Comparison of ENCODE assay signal across 9 mouse cellular contexts in the genomic region with DNA sequence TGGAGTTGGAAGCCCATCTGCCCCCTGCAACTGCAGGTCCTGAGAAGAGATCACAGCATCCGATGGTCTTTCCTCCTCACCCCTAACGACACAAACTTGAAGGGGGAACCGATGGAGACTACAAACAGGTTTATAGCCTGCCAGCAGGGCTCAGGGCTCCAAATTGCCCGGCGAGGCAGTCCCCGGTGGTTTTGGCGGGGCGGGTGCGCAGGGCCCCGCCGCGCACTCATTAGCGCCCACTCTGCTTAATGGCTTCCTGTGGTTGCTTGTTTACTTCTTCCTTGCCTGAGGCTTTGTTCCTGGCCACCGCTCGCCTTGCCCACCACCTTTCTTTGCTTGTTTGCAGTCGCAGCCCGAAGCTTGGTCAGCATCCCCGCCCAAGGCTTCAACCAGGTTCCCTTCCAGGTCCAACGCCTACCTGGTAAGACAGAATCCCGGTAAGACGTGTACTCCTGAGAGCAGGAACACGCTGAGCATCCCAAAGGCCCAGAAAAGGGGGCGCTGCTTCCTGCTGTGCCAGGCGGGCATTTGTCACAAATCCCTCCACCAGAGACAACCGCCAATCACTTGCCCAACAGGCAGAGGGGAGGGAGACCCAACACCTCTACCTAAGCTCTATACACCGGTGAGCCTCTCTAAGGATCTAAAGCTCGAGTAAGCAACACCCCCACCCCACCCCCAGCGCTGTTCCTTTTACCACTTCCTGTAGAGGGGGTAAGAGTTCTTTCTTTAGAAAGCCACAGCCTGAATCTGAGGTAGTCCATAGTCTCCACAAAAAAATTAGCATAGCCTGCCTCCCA. TPM values are rescaled to one million over a fixed set of nuclear protein-coding genes. Genes with fewer than 3 reads are reported as not detected.
A peak's percentile ranks its signal among the peaks of the same experiment; 100 is the strongest.
DNase-seq lines count a peak whose midpoint lies in the region; ATAC-seq and TF ChIP-seq lines count a peak whose summit lies in the region.
"Had no signal": no experiment of that assay in that cellular context is flagged by ENCODE, and none has a peak within 500 bp of the region (broad histone marks: within the 10 kb centered on the region; RNA-seq: fewer than 3 reads in every experiment).

No protein-coding gene starts in this region.

- no peak for ATAC-seq in lung, embryonic 15.5 days (ENCODE audit: borderline replicate concordance, extremely low read depth, low FRiP score, low TSS enrichment)
- no peak for ATAC-seq in lung, postnatal 0 days
- ATAC-seq in embryonic facial prominence, embryonic 13.5 days (ENCODE audit: insufficient number of reproducible peaks, insufficient read depth, low FRiP score, low TSS enrichment, low read depth), result no peak
- no peak for ATAC-seq in limb, embryonic 11.5 days (ENCODE audit: insufficient number of reproducible peaks, low FRiP score, low TSS enrichment, low read depth)

- H3K36me3 ChIP-seq in lung, embryonic 15.5 days, result no peaks in the 10 kb centered on the region
- no peaks in the 10 kb centered on the region for H3K36me3 ChIP-seq in lung, postnatal 0 days (ENCODE audit: insufficient read depth, low read length)
- no peaks in the 10 kb centered on the region for H3K36me3 ChIP-seq in embryonic facial prominence, embryonic 13.5 days
- H3K36me3 ChIP-seq in limb, embryonic 11.5 days (ENCODE audit: control insufficient read depth, insufficient read depth, low read length), result no peaks in the 10 kb centered on the region

- H3K4me1 ChIP-seq in lung, embryonic 15.5 days, result no peaks in the 10 kb centered on the region
- no peaks in the 10 kb centered on the region for H3K4me1 ChIP-seq in lung, postnatal 0 days (ENCODE audit: insufficient read depth, low read depth, low read length)
- H3K4me1 ChIP-seq in embryonic facial prominence, embryonic 13.5 days, result peaks cover 12% of the 10 kb centered on the region
- H3K4me1 ChIP-seq in limb, embryonic 11.5 days (ENCODE audit: control insufficient read depth, insufficient read depth, low read length), result peaks cover 9% of the 10 kb centered on the region

- TF ChIP-seq CTCF in lung, postnatal 0 days (IDR thresholded peaks at IDR 0.05), result no peak
- no peak for TF ChIP-seq CTCF in gastrocnemius, adult 2 months (IDR thresholded peaks at IDR 0.05)

- intact Hi-C loops in gastrocnemius, adult 2 months (cut with DNase I), result no loop called here

- 2% methylated on average over 28 of the region's 28 CpGs for WGBS in lung, embryonic 15.5 days
- 5% methylated on average over 28 of the region's 28 CpGs for WGBS in lung, postnatal 0 days
- WGBS in embryonic facial prominence, embryonic 13.5 days, result 1% methylated on average over 28 of the region's 28 CpGs
- under 1% methylated on average over 28 of the region's 28 CpGs for WGBS in limb, embryonic 11.5 days

- H3K9me3 ChIP-seq in lung, embryonic 15.5 days, result no peaks in the 10 kb centered on the region
- H3K9me3 ChIP-seq in lung, postnatal 0 days (ENCODE audit: low read length), result no peaks in the 10 kb centered on the region
- H3K9me3 ChIP-seq in embryonic facial prominence, embryonic 13.5 days, result no peaks in the 10 kb centered on the region
- no peaks in the 10 kb centered on the region for H3K9me3 ChIP-seq in limb, embryonic 11.5 days (ENCODE audit: control insufficient read depth, low read length)

- peaks cover 47% of the 10 kb centered on the region for H3K27me3 ChIP-seq in lung, embryonic 15.5 days
- H3K27me3 ChIP-seq in lung, postnatal 0 days (replicated peaks; ENCODE audit: insufficient read depth, low read length), result peaks cover 8% of the 10 kb centered on the region
- peaks cover 50% of the 10 kb centered on the region for H3K27me3 ChIP-seq in embryonic facial prominence, embryonic 13.5 days
- H3K27me3 ChIP-seq in limb, embryonic 11.5 days (ENCODE audit: control insufficient read depth, insufficient read depth, low read length), result peaks cover 13% of the 10 kb centered on the region

- no peak for TF ChIP-seq EP300 in lung, postnatal 0 days (IDR thresholded peaks at IDR 0.05)

- H3K9ac ChIP-seq in lung, embryonic 15.5 days, result no peak overlapping the region
- no peak overlapping the region for H3K9ac ChIP-seq in lung, postnatal 0 days (replicated peaks; ENCODE audit: low read depth)
- H3K9ac ChIP-seq in embryonic facial prominence, embryonic 13.5 days, result 0 out of 2 replicates have a peak overlapping the region, but pooled peaks have one; percentile 4
- H3K9ac ChIP-seq in limb, embryonic 11.5 days (ENCODE audit: low read length), result peak overlapping the region; percentile 38

- H3K4me2 ChIP-seq in lung, embryonic 15.5 days, result peak overlapping the region; percentile 14
- H3K4me2 ChIP-seq in lung, postnatal 0 days (replicated peaks; ENCODE audit: low read depth, low read length), result no peak overlapping the region
- H3K4me2 ChIP-seq in embryonic facial prominence, embryonic 13.5 days, result peak overlapping the region; percentile 43
- H3K4me2 ChIP-seq in limb, embryonic 11.5 days (ENCODE audit: low read depth, severe bottlenecking), result peak overlapping the region; percentile 60

- no peak for DNase-seq in lung, postnatal 0 days (ENCODE audit: low spot score)
- DNase-seq in limb, embryonic 11.5 days (ENCODE audit: low spot score), result peak; percentile 74
- peak; percentile 74 for DNase-seq in thymus, postnatal 0 days (ENCODE audit: low spot score)
- DNase-seq in gastrocnemius, adult 2 months, result no peak
- no peak for DNase-seq in gastrocnemius, postnatal 10 days
- DNase-seq in embryo, embryonic 10.5 days (ENCODE audit: low spot score), result no peak

- H3K27ac ChIP-seq in lung, embryonic 15.5 days, result no peak overlapping the region
- H3K27ac ChIP-seq in lung, postnatal 0 days (ENCODE audit: low read length), result no peak overlapping the region
- H3K27ac ChIP-seq in embryonic facial prominence, embryonic 13.5 days, result no peak overlapping the region
- peak overlapping the region; percentile 56; the same call in 1 of the 2 replicates for H3K27ac ChIP-seq in limb, embryonic 11.5 days (replicated peaks; ENCODE audit: low read depth, low read length)
- no peak overlapping the region for H3K27ac ChIP-seq in gastrocnemius, adult 2 months

- H3K4me3 ChIP-seq in lung, embryonic 15.5 days, result no peak overlapping the region
- H3K4me3 ChIP-seq in lung, postnatal 0 days (ENCODE audit: low read depth, low read length), result no peak overlapping the region; the same call in 1 of the 2 replicates
- H3K4me3 ChIP-seq in embryonic facial prominence, embryonic 13.5 days, result peak overlapping the region; percentile 17
- H3K4me3 ChIP-seq in limb, embryonic 11.5 days (ENCODE audit: low read depth, low read length), result peak overlapping the region; percentile 27
- no peak overlapping the region for H3K4me3 ChIP-seq in gastrocnemius, adult 2 months

RNA-seq across cellular contexts. Expression of gene T2, which starts 33.4 kb away (rescaled TPM):
- polyA plus RNA-seq in lung, embryonic 15.5 days (2015; fragmentation: Nextera tagmentation; extraction: Ambion mirVana), result 0.26 and 0.68 TPM in 2 replicates
- 0.93 and 1.3 TPM in 2 replicates for polyA plus RNA-seq in lung, postnatal 0 days (2015; fragmentation: Nextera tagmentation; extraction: Ambion mirVana)
- 0.81 and 1.4 TPM in 2 replicates for polyA plus RNA-seq in embryonic facial prominence, embryonic 13.5 days (2015; fragmentation: Nextera tagmentation; extraction: Ambion mirVana)
- 1.2 and 2.1 TPM in 2 replicates for polyA plus RNA-seq in limb, embryonic 11.5 days (2014; fragmentation: Nextera tagmentation; extraction: Ambion mirVana)
- 0.19 and 0.27 TPM in 2 replicates for polyA plus RNA-seq in thymus, postnatal 0 days (2015; fragmentation: Nextera tagmentation; extraction: Ambion mirVana)
- total RNA-seq in gastrocnemius, adult 2 months (2021), result not detected
- not detected for total RNA-seq in gastrocnemius, postnatal 10 days (2021)
- total RNA-seq: adrenal gland, postnatal 36 days had no signal

RNA-seq across cellular contexts. Expression of gene T, which starts 45.0 kb away (rescaled TPM):
- polyA plus RNA-seq in lung, embryonic 15.5 days (2015; fragmentation: Nextera tagmentation; extraction: Ambion mirVana), result 0.21 and 0.24 TPM in 2 replicates
- not detected in 2 replicates for polyA plus RNA-seq in lung, postnatal 0 days (2015; fragmentation: Nextera tagmentation; extraction: Ambion mirVana)
- polyA plus RNA-seq in embryonic facial prominence, embryonic 13.5 days (2015; fragmentation: Nextera tagmentation; extraction: Ambion mirVana), result 0.99 and 1.0 TPM in 2 replicates
- polyA plus RNA-seq in limb, embryonic 11.5 days (2014; fragmentation: Nextera tagmentation; extraction: Ambion mirVana), result 1.1 and 1.5 TPM in 2 replicates
- polyA plus RNA-seq in thymus, postnatal 0 days (2015; fragmentation: Nextera tagmentation; extraction: Ambion mirVana), result 0.09 and 0.14 TPM in 2 replicates
- not detected for total RNA-seq in gastrocnemius, adult 2 months (2021)
- total RNA-seq in gastrocnemius, postnatal 10 days (2021), result not detected
- total RNA-seq: adrenal gland, postnatal 36 days had no signal

RNA-seq across cellular contexts. Expression of gene Prr18, which starts 51.9 kb away (rescaled TPM):
- polyA plus RNA-seq in lung, embryonic 15.5 days (2015; fragmentation: Nextera tagmentation; extraction: Ambion mirVana), result 1.7 TPM in 2 replicates
- polyA plus RNA-seq in lung, postnatal 0 days (2015; fragmentation: Nextera tagmentation; extraction: Ambion mirVana), result 7.6 and 7.7 TPM in 2 replicates
- 0.45 and 0.52 TPM in 2 replicates for polyA plus RNA-seq in embryonic facial prominence, embryonic 13.5 days (2015; fragmentation: Nextera tagmentation; extraction: Ambion mirVana)
- polyA plus RNA-seq in limb, embryonic 11.5 days (2014; fragmentation: Nextera tagmentation; extraction: Ambion mirVana), result 0.20 and 0.45 TPM in 2 replicates
- polyA plus RNA-seq in thymus, postnatal 0 days (2015; fragmentation: Nextera tagmentation; extraction: Ambion mirVana), result 0.07 and 0.18 TPM in 2 replicates
- under 1 TPM; 0.08 TPM for total RNA-seq in gastrocnemius, adult 2 months (2021)
- total RNA-seq in gastrocnemius, postnatal 10 days (2021), result under 1 TPM in 1 of 2 experiments, not detected in 1; 0.27 TPM

Comparison
In these comparisons a context has a peak if more than half of its experiments do, and no peak if none do; other contexts are left out.
1. H3K4me3 ChIP-seq: peak in embryonic facial prominence, embryonic 13.5 days (single experiment) and limb, embryonic 11.5 days (single experiment); none in lung, embryonic 15.5 days (single experiment), lung, postnatal 0 days (single experiment) and gastrocnemius, adult 2 months (single experiment).
2. H3K9ac ChIP-seq: peak in embryonic facial prominence, embryonic 13.5 days (single experiment) and limb, embryonic 11.5 days (single experiment); none in lung, embryonic 15.5 days (single experiment) and lung, postnatal 0 days (single experiment).
3. DNase-seq: peak in limb, embryonic 11.5 days (single experiment) and thymus, postnatal 0 days (single experiment); none in lung, postnatal 0 days (single experiment), gastrocnemius, adult 2 months (single experiment), gastrocnemius, postnatal 10 days (single experiment) and embryo, embryonic 10.5 days (single experiment).